Mouse (Mus musculus) liver, embryonic 13.5 days (tissue): ENCODE measurements around the gene Tas1r3. TPM values are rescaled to one million over a fixed set of nuclear protein-coding genes. Genes with fewer than 3 reads are reported as not detected.

Experiments used
- ATAC-seq: fragments of 200-750 bp; cut with Nextera tagmentation; 2 replicates; pipeline ENCODE4 v1.8.0; 2017; ENCODE audit warnings: low read depth, mild to moderate bottlenecking, moderate number of reproducible peaks, moderate library complexity
- DNase-seq: peaks from one replicate; pipeline ENCODE4 v3.0.0; 2022
- H3K27ac ChIP-seq: fragments of 300-500 bp; sonication (generic); 2 replicates; pipeline ENCODE4 v1.5.1; 2015; ENCODE audit warnings: moderate library complexity, mild to moderate bottlenecking, inconsistent platforms
- H3K27me3 ChIP-seq: fragments of 300-500 bp; sonication (generic); 2 replicates; pipeline ENCODE4 v1.6.1; 2015; ENCODE audit warnings: mild to moderate bottlenecking, inconsistent platforms
- H3K36me3 ChIP-seq: fragments of 300-500 bp; sonication (generic); 2 replicates; pipeline ENCODE4 v1.6.1; 2015; ENCODE audit warnings: mild to moderate bottlenecking, inconsistent platforms
- H3K4me1 ChIP-seq: fragments of 300-500 bp; sonication (generic); replicated peaks from 2 replicates; pipeline ENCODE4 v1.6.1; 2015; ENCODE audit warnings: inconsistent platforms
- H3K4me2 ChIP-seq: fragments of 300-500 bp; sonication (generic); 2 replicates; pipeline ENCODE4 v1.6.1; 2015; ENCODE audit warnings: inconsistent platforms, mild to moderate bottlenecking, moderate library complexity
- H3K4me3 ChIP-seq: fragments of 300-500 bp; sonication (generic); replicated peaks from 2 replicates; pipeline ENCODE4 v1.5.1; 2015; ENCODE audit warnings: mild to moderate bottlenecking, inconsistent platforms
- H3K9ac ChIP-seq: fragments of 300-500 bp; sonication (generic); 2 replicates; pipeline ENCODE4 v1.6.1; 2015; ENCODE audit warnings: mild to moderate bottlenecking, inconsistent platforms
- H3K9me3 ChIP-seq: fragments of 300-500 bp; sonication (generic); replicated peaks from 2 replicates; pipeline ENCODE4 v1.6.1; 2016; ENCODE audit warnings: inconsistent platforms
- WGBS: fragments of 180-500 bp; shearing (Covaris S2); methylation state at CpG from one replicate; pipeline ENCODE4 v1.1.7; 2015; ENCODE audit not compliant: insufficient replicate concordance; 5-methylcytosine and 5-hydroxymethylcytosine counted together
- polyA plus RNA-seq: library from polyadenylated mRNA; unstranded; fragments of >200 nt; fragmentation: Nextera tagmentation; extraction: Ambion mirVana; gene quantifications from 2 replicates; pipeline ENCODE4 v1.2.1, GENCODE M21; 2015

Gene Tas1r3
- polyA plus RNA-seq, 1 experiment from 2014 or later, result 0.05 TPM

- no peak overlapping the region for H3K4me3 ChIP-seq
- 75% methylated on average over 4 of the region's 4 CpGs for WGBS
- H3K4me2 ChIP-seq, result no peak overlapping the region
- ATAC-seq (no peak), DNase-seq (no peak)
- H3K4me1 ChIP-seq, result peaks cover 43% of the 10 kb centered on the region
- H3K27me3 ChIP-seq, result no peaks in the 10 kb centered on the region
- no peak overlapping the region for H3K27ac ChIP-seq
- H3K9me3 ChIP-seq, result no peaks in the 10 kb centered on the region
- no peak overlapping the region for H3K9ac ChIP-seq
- H3K36me3 ChIP-seq, result peaks cover 47% of the 10 kb centered on the region
These were observed 32.7 kb upstream of the Tas1r3 start for GRCm38 (mm10) chr4:155895826-155896225.

GRCm38 (mm10) chr4:155895216-155895615, 32.1 kb upstream of the Tas1r3 start:
- Histone ChIP-seq H3K4me1 (peaks cover 49% of the 10 kb centered on the region), H3K27me3 (no peaks in the 10 kb centered on the region), H3K9me3 (no peaks in the 10 kb centered on the region), H3K36me3 (peaks cover 43% of the 10 kb centered on the region), H3K4me3 (0 out of 2 replicates have a peak overlapping the region, but pooled peaks have one; percentile 95), H3K9ac (peak overlapping the region; percentile 95; the same call in 1 of the 2 replicates), H3K27ac (0 out of 2 replicates have a peak overlapping the region, but pooled peaks have one; percentile 97), H3K4me2 (peak overlapping the region; percentile 100)
- 74% methylated on average over 6 of the region's 6 CpGs for WGBS
- DNase-seq, result no peak
- no peak for ATAC-seq

DNA sequence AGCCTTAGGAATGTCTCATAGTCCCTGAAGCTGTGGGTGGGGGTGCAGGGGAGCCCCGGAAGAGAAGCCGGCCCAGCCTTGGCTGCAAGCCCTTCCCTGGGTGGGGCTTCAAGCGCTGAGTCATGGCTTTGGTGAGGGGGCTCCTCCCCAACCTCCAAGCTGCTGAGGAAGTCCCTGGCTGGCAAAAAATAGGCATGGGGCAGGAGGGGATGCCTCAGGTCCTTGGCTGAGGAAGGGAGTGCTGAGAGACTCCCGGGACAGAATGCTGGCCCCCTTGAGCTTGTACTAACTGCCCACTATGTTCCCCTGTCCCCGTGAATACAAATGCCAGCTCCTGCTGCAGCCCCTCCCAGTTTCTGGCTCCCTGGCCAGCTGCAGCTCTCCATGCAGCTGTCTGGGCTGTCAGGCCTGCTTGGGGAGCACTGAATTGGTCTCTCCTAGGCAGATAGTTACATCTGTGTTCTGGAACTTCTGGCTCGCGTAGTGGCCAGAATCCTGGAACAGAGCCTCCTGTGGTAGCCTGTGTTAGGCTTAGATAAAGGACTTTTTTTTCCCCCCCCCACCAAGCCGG, 31.2 kb upstream of the Tas1r3 start:
- H3K27me3 ChIP-seq, result no peaks in the 10 kb centered on the region
- peak overlapping the region; percentile 95 for H3K9ac ChIP-seq
- peaks cover 57% of the 10 kb centered on the region for H3K4me1 ChIP-seq
- peak overlapping the region; percentile 97 for H3K27ac ChIP-seq
- DNase-seq, result peak; percentile 72
- ATAC-seq, result peak; percentile 57
- peak overlapping the region; percentile 100 for H3K4me2 ChIP-seq
- peaks cover 43% of the 10 kb centered on the region for H3K36me3 ChIP-seq
- no peaks in the 10 kb centered on the region for H3K9me3 ChIP-seq
- H3K4me3 ChIP-seq, result peak overlapping the region; percentile 95
- 7% methylated on average over 8 of the region's 8 CpGs for WGBS

- ATAC-seq, result no peak
- peaks cover 43% of the 10 kb centered on the region for H3K36me3 ChIP-seq
- 68% methylated on average over 8 of the region's 8 CpGs for WGBS
- peak overlapping the region; percentile 97 for H3K27ac ChIP-seq
- H3K4me2 ChIP-seq, result peak overlapping the region; percentile 100
- peak overlapping the region; percentile 95 for H3K4me3 ChIP-seq
- DNase-seq, result no peak
- peak overlapping the region; percentile 95 for H3K9ac ChIP-seq
- H3K27me3 ChIP-seq, result no peaks in the 10 kb centered on the region
- peaks cover 58% of the 10 kb centered on the region for H3K4me1 ChIP-seq
- H3K9me3 ChIP-seq, result no peaks in the 10 kb centered on the region
These were observed 30.1 kb upstream of the Tas1r3 start for GRCm38 (mm10) chr4:155893212-155893690.

DNA sequence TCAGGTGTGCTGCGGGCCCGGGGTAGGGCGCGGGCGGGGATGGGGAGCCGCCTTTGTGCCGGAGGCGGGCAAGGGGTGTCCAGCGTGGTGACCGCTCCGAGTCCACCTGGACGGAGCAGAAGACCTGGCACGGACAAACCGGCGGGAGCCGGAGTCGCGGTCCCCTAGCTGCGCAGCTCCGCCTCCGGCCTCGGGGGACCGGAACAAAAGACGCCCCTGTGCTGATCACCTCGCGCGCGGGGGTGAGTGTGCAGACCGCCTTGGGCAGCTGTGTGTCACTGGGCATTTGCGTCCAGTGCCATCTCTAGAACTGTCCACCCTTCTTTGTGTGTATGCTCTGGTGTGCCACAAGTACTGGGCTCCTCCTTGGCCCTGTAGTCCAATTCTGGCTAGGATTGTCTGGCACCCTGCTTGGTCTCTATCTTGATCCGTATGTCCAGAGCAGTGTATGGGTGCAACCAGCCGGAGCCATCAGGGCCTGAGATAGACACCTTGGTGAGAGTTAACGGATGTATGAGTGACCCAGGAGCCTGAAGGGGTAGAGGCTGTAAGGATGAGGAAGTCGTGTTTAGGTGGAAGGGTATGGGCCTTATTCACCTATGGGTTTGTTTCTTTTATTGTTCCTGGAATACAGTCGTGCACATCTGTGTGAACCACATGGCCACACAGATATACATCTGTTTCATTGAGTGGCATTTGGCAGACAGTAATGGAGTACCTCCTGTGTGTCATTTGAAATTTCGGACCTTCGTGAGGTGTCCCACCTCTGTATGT, 29.5 kb upstream of the Tas1r3 start:
- Histone ChIP-seq H3K4me3 (peak overlapping the region; percentile 95), H3K27ac (peak overlapping the region; percentile 97), H3K27me3 (no peaks in the 10 kb centered on the region), H3K4me2 (peak overlapping the region; percentile 100), H3K36me3 (peaks cover 45% of the 10 kb centered on the region), H3K4me1 (peaks cover 58% of the 10 kb centered on the region), H3K9ac (peak overlapping the region; percentile 95), H3K9me3 (no peaks in the 10 kb centered on the region)
- WGBS, result 5% methylated on average over 37 of the region's 37 CpGs
- ATAC-seq, result peak; percentile 33
- DNase-seq, result peak; percentile 39

- peak overlapping the region; percentile 97 for H3K27ac ChIP-seq
- DNase-seq (peak; percentile 76), ATAC-seq (peak; percentile 88)
- H3K36me3 ChIP-seq, result peaks cover 48% of the 10 kb centered on the region
- H3K27me3 ChIP-seq, result no peaks in the 10 kb centered on the region
- no peaks in the 10 kb centered on the region for H3K9me3 ChIP-seq
- H3K9ac ChIP-seq, result peak overlapping the region; percentile 95
- H3K4me2 ChIP-seq, result peak overlapping the region; percentile 100
- under 1% methylated on average over 49 of the region's 56 CpGs for WGBS
- peak overlapping the region; percentile 95 for H3K4me3 ChIP-seq
- H3K4me1 ChIP-seq, result peaks cover 58% of the 10 kb centered on the region
These were observed 28.9 kb upstream of the Tas1r3 start for GRCm38 (mm10) chr4:155892017-155892416.

- peaks cover 48% of the 10 kb centered on the region for H3K36me3 ChIP-seq
- H3K4me3 ChIP-seq, result peak within 1 kb of the TSS; percentile 95
- H3K27ac ChIP-seq, result peak within 1 kb of the TSS; percentile 97
- under 1% methylated on average over 52 of the region's 52 CpGs for WGBS
- peak within 1 kb of the TSS; percentile 95 for H3K9ac ChIP-seq
- H3K4me2 ChIP-seq, result peak within 1 kb of the TSS; percentile 100
- DNase-seq (peak; percentile 94), ATAC-seq (peak; percentile 79)
- H3K4me1 ChIP-seq, result peaks cover 58% of the 10 kb centered on the region
- no peaks in the 10 kb centered on the region for H3K27me3 ChIP-seq
- H3K9me3 ChIP-seq, result no peaks in the 10 kb centered on the region
These were observed 28.4 kb upstream of the Tas1r3 start, which contains the start of the genes Pusl1 and Acap3 for GRCm38 (mm10) chr4:155891551-155892001. TSS of gene Pusl1 (minus strand) at chr4:155891781. TSS of gene Acap3 (plus strand) at chr4:155891822.

DNA sequence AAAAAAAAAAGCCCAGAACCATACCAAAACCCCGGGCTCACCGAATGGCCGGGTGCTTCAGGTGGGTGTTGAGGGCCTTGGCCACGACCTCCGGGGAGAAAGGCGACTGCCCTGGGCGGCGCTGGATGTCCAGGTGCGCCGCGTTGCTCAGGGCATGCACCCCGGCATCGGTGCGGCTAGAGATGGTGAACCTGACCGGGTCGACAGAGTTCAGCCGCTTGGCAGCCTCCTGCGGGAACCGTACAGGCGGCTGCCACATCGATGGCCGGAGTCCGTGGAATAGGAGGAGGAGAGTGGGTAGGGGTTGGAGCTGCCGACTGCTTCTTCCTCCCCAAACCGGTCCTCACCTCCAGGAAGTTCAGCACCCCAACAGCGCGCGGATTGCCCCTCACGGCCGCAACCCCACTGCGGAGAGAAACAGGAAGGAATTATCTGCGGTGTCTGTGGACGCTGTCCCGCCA, 27.9 kb upstream of the Tas1r3 start:
- peak overlapping the region; percentile 50; the same call in 1 of the 2 replicates for H3K27ac ChIP-seq
- no peaks in the 10 kb centered on the region for H3K27me3 ChIP-seq
- under 1% methylated on average over 34 of the region's 34 CpGs for WGBS
- H3K4me1 ChIP-seq, result peaks cover 58% of the 10 kb centered on the region
- ATAC-seq (no peak), DNase-seq (no peak)
- peak overlapping the region; percentile 100 for H3K4me2 ChIP-seq
- no peaks in the 10 kb centered on the region for H3K9me3 ChIP-seq
- peak overlapping the region; percentile 95 for H3K4me3 ChIP-seq
- H3K36me3 ChIP-seq, result peaks cover 48% of the 10 kb centered on the region
- peak overlapping the region; percentile 95 for H3K9ac ChIP-seq

- Histone ChIP-seq H3K4me3 (no peak overlapping the region), H3K9ac (no peak overlapping the region), H3K4me1 (peaks cover 41% of the 10 kb centered on the region), H3K4me2 (no peak overlapping the region), H3K27ac (no peak overlapping the region), H3K9me3 (no peaks in the 10 kb centered on the region), H3K27me3 (no peaks in the 10 kb centered on the region), H3K36me3 (peaks cover 57% of the 10 kb centered on the region)
- WGBS, result 76% methylated on average over 5 of the region's 5 CpGs
- no peak for ATAC-seq
- DNase-seq, result no peak
These were observed 26.2 kb upstream of the Tas1r3 start for GRCm38 (mm10) chr4:155889316-155889715.

GRCm38 (mm10) chr4:155888181-155888580, 25.0 kb upstream of the Tas1r3 start:
- 87% methylated on average over 9 of the region's 9 CpGs for WGBS
- H3K36me3 ChIP-seq, result peaks cover 61% of the 10 kb centered on the region

GRCm38 (mm10) chr4:155887674-155888073, 24.5 kb upstream of the Tas1r3 start:
- Histone ChIP-seq H3K4me1 (peaks cover 24% of the 10 kb centered on the region), H3K36me3 (peaks cover 65% of the 10 kb centered on the region), H3K27me3 (no peaks in the 10 kb centered on the region), H3K27ac (no peak overlapping the region), H3K4me3 (no peak overlapping the region), H3K4me2 (no peak overlapping the region), H3K9ac (no peak overlapping the region), H3K9me3 (no peaks in the 10 kb centered on the region)
- ATAC-seq, result no peak
- DNase-seq, result no peak
- 88% methylated on average over 10 of the region's 10 CpGs for WGBS

More at GRCm38 (mm10) chr4:155888181-155888580, 25.0 kb upstream of the Tas1r3 start:
- ATAC-seq (no peak), DNase-seq (no peak)
- H3K27ac ChIP-seq, result no peak overlapping the region
- H3K4me2 ChIP-seq, result no peak overlapping the region
- no peaks in the 10 kb centered on the region for H3K9me3 ChIP-seq
- no peaks in the 10 kb centered on the region for H3K27me3 ChIP-seq
- no peak overlapping the region for H3K4me3 ChIP-seq
- no peak overlapping the region for H3K9ac ChIP-seq
- peaks cover 30% of the 10 kb centered on the region for H3K4me1 ChIP-seq
